Mouse (Mus musculus) 3T3-L1 (cell line): ENCODE results near the gene Sell.

Experiments used
- DNase-seq: peaks from one replicate; pipeline ENCODE4 v3.0.0-alpha.2; 2015; ENCODE audit warnings: low read depth, low spot score

The Sell gene

DNA sequence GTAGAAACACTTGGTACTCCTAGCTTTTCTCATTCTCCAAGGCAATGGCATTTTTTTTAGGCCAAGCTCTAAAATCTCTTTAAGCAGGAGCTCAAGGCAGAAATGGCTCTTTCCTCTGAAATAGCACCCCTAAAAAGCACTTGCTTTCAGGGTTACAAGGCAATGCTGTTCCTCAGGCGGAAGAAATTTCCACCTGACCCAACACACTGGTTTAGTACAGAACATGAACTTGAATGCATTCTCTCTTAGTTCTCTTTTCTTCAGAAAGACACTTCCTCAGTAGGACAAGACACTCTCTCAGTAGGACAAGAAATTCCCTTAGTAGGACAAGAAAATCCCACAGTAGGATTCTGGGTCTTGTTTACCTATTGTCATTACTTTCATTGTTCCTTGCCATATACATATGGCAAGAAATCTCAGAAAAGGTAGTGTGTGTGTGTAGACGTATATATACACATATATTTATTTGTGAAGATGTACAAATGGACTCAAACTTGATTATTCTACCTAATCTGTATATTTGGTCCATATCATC is 12.9 kb downstream of the Sell start:
- DNase-seq = no peak

DNA sequence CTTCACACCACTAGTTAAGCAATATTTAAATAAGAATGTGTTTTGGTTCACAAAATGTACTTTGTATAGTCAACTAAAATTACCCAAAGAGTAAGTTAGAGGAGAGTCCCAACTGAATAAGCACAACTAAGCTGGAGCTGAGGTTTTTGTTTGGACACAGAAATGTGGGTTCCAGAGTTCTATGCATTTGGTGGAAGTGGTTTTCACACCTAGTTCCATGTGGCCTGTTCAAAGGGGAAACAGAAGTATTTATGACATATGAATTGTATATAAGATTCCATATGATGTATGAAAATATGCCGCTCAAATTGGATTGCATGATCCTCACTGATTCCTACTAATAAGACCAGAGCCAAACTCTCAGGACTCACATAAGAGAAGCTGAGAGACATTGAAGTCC is 13.6 kb downstream of the Sell start:
- no peak for DNase-seq

DNA sequence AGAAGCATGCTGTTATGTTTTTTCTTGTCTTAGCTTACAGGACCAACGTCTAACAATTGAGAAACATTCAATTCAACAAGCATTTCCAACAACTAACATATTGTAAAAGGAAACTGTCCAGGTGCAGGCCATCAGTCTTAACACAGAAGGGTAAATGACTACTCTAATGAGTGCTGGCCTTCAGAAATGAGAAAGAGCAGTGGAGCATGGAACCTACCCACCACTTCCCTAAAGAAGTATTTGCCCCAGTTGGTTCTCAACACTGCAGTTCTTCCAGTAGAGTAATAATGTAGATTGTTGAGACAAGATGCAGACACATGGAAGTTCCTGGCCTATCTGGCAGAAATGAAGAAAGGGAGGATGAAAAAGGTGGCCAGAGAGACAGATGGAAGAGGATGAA is 14.7 kb downstream of the Sell start:
- DNase-seq = no peak

DNA sequence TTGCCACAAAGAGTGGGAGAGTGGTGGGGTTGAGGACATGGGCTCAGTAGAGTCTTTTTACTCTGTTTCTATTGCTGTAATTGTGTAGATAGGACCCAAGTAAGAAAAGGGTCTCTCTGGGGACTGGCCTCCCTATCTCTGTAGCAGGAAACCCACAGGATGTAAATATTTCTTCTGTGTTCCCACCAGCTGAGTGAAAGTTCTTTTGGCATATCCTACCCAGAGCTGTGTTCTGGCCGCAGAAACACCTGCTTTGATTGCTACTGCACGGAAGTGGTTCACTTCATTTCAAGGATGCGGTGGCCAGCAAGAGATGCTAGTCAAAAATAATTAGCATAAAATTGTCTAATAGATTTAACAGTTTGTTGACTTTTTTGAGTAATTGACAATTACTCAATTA is 15.2 kb downstream of the Sell start:
- DNase-seq = no peak

DNA sequence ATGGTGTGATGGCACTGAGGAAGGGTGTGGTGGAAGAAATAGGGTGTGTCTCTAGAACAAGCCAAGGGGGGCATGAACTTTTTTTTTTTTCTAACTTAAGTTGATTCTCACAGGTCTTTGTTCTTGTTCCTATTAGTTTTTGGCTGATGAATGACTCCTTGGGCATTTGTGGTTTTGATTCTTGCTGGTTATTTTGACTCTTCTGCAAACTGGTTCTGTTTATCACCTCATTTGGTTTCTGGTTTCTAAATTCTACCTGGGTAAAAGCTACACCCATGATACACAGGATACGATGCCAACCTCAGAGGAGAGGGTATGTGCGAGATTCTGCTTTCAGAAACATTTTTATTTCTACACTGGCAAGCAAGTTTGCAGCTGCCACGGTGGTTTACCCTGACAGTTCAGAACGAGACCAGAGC is 16.6 kb downstream of the Sell start:
- DNase-seq = no peak

DNA sequence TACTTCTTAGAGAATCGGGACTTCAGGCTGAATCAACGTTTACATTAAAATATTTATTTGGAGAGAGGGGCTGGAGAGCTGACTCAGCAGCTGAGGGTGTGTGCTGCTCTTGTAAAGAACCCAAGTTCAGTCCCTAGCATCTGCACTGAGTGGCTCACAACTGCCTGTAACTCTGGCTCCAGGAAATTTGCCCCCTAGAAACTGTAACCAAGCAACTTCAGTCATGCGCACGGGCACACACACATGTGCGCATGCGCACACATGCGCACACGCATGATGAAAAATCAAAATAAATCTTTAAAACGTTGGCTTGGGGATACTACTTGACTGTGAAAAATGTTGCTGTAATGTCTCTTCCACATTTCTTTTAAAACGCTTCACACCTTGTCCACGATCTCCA is 17.3 kb downstream of the Sell start:
- no peak for DNase-seq

DNA sequence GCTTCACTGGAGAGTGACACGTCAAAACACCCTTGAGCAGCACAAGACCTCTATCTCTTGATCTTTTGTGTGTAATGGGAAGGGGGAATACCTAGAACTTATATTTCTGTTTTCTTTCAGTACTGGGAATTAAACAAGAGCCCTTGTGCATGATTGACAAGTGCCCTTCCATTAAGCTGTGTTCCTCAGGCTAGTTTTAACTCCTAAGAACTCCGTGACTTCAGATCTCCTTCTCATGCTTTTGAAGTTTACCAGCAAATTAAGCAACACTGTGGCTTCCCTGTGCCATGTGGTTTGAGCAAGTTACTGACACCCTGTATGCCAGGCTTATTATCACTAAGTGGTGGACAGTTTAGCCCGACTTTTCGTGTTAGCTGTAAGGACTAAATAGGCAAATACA is 21.3 kb downstream of the Sell start:
- no peak for DNase-seq

DNA sequence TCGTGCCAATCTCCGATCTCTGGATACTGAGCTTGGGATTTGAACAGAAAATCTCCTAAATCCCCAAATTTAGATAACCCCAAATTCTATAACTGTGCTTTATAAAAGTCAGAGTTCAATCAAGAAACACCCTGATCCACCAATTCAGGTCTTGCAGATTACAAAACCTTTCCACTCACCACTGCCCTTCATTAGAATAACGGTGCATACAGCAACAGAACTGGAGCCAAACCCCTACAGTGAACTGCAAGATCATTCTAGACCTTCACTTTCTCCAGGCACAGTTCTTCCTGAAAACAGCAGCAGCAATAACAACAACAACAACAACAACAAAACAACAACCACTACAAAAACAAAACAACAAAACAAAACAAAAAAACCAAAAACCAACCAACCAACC is 25.0 kb downstream of the Sell start:
- DNase-seq = no peak

DNA sequence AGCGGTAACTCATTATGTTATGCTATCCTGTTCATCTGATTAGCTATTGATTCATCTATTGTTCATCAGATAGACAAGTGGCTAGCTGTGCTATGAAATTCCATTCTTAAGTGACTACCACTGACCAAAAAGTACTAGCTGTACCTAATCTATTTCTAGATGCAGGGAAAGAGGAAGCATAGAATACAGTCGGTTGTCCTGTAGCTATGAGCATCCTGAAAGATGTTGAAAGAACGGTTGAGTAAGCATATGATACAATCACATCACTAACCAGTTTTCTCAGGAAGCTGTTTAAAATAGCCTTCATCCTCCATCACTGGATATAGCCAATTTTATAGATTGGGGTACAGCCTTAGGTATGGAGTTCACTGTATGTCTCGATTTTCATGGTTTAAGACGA is 26.1 kb downstream of the Sell start:
- no peak for DNase-seq

DNA sequence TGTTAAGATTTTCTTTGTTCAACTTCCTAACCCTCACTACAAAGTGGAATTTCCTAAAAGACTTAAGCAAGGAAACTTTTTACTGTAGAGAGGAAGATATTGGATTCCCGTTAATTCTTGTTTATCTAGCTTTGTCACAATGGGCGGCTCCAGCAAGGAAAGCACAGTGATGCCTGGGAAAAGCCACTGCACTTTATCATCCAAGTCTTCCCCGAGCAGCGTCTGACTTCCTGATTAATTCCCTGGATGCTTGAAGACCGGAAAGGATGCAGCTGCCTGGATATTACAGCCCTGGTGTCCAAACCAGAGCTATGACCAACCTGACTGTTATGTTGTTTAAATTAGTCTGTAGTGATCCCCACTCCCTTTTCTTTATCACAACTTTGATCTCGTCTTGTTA is 35.0 kb downstream of the Sell start:
- no peak for DNase-seq

DNA sequence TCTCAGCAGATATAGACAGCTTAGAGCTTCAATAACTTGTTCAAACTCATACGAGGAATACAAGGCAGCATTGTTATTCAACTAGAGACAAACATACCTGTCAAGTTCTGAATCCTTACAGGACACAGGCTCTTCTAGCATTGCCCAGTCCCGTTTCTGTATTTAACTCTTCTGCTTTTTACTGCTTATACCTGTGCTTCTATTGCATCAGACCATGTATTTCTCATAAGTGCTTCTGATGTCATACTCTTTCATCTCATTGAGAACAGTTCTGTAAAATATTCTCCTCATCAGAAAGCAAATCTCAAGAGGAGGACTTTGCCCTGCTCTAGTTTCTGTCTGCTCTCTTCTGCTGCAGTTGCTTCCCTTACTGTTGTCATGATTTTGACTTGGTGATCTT is 36.1 kb downstream of the Sell start:
- DNase-seq = no peak

DNA sequence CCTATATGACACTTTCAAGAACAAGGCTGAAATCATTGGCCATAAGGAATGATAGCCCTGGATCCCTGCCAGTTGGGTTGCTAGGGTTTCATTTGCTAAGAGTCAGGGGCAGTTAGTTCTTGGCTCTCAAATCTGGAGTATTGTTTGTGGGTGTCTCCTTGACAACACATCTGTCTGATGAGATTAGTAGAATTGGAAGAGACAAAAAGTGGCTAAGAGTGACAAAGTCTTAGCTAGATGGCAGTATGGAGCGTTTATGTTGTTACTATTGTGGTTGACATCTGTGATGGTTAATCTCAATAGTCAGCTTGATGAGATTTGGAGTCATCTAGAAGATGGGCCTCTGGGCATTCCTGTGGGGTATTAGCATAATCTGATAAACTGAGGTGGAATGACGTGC is 36.6 kb downstream of the Sell start:
- no peak for DNase-seq

DNA sequence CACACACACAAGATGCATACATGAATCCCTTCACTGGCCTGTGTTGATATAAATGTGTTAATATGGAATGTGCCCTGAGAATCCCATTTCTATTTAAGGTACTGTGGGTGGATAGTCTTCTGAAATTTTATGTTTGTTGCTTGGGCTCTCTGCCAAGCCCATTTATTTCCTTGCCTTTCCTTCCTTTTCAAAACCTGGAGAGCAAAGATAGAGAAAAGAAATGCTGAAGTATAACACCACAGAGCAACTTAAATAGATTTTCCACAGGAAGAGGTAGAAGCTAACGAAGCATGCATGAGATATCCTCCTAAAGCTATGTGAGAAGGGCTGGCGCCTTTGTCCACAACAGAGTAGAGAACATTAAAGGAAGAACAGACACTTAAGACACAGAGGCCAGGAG is 48.0 kb downstream of the Sell start:
- DNase-seq = no peak

DNA sequence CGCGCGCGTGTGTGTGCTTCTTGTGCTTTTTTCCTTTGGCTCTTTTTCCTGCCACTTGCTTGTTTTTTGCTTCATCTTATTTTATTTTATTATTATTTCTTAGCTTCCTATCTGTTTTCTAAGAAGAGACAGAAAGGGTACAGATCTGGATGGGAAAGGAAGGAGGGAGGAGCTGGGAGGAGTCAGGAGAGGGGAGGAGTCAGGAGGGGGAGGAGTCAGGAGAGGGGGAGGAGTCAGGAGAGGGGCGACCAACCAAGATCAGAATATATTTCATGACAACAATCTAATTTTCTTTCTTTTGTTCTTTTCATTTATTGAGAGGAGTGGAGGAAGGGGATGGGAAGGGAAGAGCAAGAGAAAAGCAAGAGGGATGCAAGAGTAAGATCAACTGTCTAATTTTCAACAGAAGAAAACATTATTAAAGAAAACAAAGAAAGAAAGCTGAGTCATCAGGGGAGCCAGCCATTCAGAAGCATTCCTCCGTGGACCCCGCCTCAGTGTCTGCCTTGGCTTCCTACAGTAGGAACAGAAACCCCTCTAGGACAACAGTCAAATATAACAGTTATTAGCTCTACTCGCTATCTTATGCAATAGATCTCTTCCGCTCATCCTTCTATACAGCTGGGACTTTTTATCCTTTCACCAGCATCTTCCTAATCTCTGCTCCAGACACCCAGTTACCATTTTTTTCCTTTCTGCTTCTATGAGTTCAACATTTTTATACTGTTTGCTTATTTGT is 49.0 kb downstream of the Sell start:
- no peak for DNase-seq

DNA sequence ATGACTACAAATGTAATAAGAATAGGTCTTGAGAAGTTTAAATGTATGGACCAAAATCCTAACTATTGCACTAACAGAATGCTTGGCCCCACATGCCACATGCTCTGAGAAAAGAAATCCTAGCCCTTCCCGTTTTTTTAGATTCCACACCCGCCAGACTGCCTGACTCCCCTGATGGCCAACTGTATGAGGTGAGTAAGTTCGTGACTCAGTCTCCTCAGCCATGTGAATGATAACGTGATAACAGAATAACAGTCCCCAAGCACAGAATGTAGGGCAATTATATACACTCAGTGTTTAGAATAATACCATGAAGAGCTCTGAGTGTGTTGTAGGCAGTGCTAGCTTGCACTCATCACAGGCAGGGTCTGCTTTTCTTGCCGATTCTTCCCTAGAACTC is 52.5 kb downstream of the Sell start:
- DNase-seq = peak; percentile 54

DNA sequence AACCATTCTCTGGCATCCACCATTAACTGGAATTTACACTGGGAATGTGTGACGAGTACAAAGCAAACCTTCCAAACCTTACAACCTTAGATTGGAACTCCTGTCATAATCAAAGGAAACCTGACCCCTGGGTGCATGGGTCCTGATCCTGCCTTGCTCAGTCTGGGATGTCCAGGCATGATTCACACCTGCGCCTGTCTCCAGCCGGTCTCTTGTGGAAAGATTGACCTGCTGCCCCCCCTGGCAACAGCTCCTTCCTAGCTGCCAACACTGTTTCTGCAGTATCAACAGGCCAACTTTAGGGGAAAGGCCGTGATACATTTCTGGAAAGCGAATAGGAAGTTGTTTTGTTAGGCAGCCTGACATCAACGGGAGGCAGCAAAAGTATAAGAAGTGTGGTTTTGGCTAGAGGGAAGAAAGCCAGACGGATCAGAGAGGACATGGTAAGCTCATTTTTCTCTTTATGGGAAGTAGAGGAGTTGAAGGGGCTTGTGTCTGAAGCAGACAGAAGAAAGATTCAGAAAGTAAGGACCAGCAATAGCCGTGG is 53.2 kb downstream of the Sell start, which contains the start of gene Selp:
Gene Selp (plus strand): TSS at position 318 of the 547 bp plus-strand sequence.
- peak; percentile 46 for DNase-seq

DNA sequence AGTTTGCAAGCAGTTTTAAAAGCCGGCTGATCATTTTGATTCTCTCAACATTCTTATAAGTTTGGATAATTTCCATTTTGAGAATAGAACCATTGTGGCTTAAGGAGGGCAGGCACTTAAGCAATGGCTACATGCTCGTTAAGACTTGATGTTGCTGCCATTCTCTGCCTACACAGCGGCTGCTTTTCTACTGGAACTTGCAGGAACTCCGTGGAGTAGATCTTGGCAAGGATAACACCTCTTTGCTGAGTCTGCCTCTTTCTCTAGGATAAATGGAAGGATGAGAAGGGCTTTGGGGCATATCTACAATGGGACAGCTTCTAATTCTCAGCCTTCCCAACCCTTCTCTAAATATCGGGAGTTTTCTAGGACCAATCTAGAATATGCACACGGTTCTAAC is 53.9 kb downstream of the Sell start:
- no peak for DNase-seq

DNA sequence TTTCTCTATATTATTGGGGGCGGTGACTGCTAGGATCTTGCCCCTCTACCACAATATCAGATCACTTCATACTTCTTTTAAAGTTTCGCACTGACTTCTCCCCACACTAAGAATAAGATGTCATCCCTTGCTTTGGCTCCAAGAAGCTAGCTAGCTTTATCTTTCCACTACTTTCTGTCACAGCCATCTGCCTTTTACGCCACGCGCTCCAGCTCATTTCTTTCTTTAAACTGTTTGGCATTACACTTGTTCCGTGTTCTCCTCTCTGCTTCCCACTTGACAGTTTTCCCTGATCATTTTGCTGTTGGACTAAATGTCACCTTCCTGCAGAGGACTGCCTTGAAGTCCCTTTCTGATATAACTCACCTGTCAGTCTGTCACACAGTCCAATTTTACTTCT is 56.1 kb downstream of the Sell start:
- DNase-seq = no peak

DNA sequence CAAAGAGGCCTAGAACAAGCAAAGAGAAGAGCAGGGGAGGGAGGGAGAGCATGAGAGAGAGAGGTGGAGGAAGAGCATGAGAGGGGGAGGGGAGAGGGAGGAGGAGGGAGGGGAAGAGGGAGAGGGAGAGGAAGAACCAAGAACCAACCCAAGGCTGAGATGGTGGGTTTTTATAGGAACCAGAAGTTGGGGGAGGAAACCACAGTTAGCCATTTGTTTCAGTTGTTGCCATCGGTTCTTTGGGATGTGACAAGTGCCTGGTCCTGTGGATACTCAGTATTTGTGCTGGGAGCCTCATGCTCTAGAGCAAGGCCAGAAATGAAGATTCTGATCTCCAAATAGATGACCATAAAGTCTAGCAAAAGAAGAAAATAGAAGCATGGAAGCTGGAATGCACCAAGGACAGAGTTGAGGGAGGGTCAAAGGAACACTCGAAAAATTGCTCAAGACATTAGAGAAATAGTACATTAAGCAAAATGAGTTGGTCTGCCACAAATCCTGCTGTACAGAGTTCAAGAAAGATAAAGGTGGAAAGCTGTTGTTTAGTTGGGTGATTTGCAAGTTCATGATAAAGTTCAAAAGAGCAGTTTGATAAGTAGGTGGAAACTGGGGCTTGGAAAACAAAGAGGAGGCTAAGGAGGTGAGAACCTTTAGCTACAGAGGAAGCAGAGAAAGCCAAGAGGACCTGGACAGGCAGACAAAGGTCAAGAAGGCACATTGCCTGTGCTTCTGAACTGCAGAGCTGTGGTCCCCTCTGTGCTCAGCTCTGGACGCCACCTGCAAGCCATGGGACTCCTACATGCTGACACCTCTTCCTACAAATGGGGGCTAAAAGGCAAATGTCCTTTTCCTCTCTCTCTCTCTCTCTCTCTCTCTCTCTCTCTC is 58.4 kb downstream of the Sell start:
- no peak for DNase-seq

DNA sequence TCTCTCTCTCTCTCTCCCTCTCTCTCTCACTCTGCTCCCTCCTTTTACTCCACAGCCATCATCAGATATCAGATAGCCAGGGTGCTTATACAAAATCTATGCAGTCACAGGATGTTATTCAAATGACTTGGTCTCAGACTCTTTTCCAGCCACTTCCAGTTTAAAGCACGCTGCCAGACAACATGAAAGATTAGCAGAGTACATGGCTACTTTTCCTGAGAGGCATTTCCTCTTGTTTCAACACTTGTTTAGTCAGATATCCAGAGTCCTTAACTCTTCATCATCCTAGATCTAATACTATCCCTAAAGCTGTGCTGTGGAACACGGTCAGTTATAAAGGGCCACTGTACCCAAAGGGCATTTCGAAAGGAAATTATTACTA is 59.0 kb downstream of the Sell start:
- DNase-seq = no peak

DNA sequence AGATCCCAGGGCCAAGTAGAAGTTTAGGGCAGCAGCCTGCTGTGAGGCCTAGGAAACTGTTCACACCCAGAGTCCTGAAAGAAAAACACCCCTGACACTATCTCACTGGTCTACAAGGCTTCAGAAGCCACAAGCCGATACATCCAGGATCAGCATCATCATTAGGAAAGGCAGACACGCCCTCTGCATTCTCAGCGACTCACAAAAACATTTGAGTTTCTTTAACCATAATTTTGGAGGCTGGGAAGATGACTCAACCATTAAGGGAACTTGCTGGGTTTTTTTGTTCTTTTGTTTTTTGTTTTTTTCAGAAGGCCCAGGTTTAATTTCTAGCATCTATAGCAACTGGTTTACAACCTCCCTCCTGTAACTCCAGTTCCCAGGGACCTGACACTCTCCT is 62.1 kb downstream of the Sell start:
- DNase-seq = peak; percentile 74

DNA sequence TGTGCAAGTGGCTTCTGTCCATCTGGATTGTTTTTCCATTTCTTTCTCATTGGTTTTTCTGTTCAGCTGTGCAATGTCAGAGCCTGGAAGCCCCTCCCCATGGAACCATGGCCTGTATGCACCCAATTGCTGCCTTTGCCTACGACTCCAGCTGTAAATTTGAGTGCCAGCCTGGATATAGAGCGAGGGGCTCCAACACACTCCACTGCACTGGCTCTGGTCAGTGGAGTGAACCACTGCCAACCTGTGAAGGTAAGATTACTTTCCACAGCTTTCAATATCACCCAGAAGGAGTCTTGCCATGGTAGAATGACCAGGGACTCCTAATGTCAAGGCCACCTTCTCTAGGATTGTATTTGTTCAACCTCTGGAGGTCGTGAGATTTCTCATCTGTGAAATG is 68.2 kb downstream of the Sell start:
- no peak for DNase-seq

DNA sequence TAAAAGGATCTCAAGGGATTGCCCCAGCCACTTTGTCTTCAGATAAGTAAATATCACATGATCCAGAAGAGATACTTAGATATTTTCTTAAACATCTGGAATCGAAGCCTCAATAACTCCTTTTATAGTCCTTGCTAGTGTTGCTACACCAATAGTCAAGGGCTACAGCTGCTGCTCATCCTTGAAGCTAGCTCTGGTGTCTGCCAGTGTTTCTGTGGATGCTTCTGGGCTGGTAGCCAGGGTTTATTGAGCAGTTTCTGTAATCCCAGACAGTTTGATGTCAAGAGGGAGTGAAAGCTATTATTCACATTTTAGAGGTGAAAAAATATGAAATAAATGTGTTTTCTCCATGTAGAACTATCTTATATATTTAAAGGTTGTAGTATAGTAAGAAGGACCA is 70.8 kb downstream of the Sell start:
- DNase-seq = no peak
